11 mouse cellular contexts compared by ENCODE assay signal in the genomic region with DNA sequence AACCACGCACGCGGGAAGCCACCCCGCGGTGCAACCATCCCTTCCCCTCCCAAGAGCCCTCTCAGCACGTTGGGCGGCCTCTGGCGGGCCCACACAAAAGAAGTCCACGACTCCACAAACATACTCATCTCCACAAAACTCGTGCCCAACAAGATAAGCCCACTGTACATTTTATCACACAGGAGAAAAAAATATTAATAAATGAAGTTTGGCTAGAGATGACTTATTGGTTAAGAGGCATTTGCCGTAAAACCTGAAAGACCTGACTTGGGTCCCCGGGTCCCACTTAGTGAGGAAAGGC. TPM values are rescaled to one million over a fixed set of nuclear protein-coding genes. Genes with fewer than 3 reads are reported as not detected.
DNase-seq lines count a peak whose midpoint lies in the region; ATAC-seq and TF ChIP-seq lines count a peak whose summit lies in the region.
"Had no signal": no experiment of that assay in that cellular context is flagged by ENCODE, and none has a peak within 500 bp of the region (broad histone marks: within the 10 kb centered on the region; RNA-seq: fewer than 3 reads in every experiment).

No protein-coding gene starts in this region.

- no peak overlapping the region for H3K27ac ChIP-seq in kidney, embryonic 14.5 days (ENCODE audit: low read depth, low read length)
- no peak overlapping the region for H3K27ac ChIP-seq in hindbrain, postnatal 0 days
- no peak overlapping the region for H3K27ac ChIP-seq in midbrain, embryonic 14.5 days (replicated peaks; ENCODE audit: low read depth, low read length)

- no peak for ATAC-seq in kidney, embryonic 14.5 days (ENCODE audit: low FRiP score, low TSS enrichment)
- ATAC-seq in hindbrain, postnatal 0 days, result no peak
- ATAC-seq in midbrain, embryonic 14.5 days (ENCODE audit: low FRiP score, low TSS enrichment), result no peak

- peak overlapping the region; percentile 80; the same call in 1 of the 2 replicates for H3K9ac ChIP-seq in kidney, embryonic 14.5 days (ENCODE audit: low read depth, low read length)
- no peak overlapping the region for H3K9ac ChIP-seq in hindbrain, postnatal 0 days (replicated peaks; ENCODE audit: low read length)
- H3K9ac ChIP-seq in midbrain, embryonic 14.5 days (replicated peaks; ENCODE audit: low read length), result no peak overlapping the region

- H3K27me3 ChIP-seq in kidney, embryonic 14.5 days (ENCODE audit: control insufficient read depth, insufficient read depth, low read length), result peaks cover 14% of the 10 kb centered on the region; the same call in 1 of the 2 replicates
- peaks cover 65% of the 10 kb centered on the region for H3K27me3 ChIP-seq in hindbrain, postnatal 0 days (ENCODE audit: insufficient read depth, low read length)
- peaks cover 52% of the 10 kb centered on the region for H3K27me3 ChIP-seq in midbrain, embryonic 14.5 days (ENCODE audit: control insufficient read depth, insufficient read depth, low read length)

- no peaks in the 10 kb centered on the region for H3K36me3 ChIP-seq in kidney, embryonic 14.5 days (ENCODE audit: control insufficient read depth, insufficient read depth, low read length)
- no peaks in the 10 kb centered on the region for H3K36me3 ChIP-seq in hindbrain, postnatal 0 days (ENCODE audit: insufficient read depth, low read length)
- no peaks in the 10 kb centered on the region for H3K36me3 ChIP-seq in midbrain, embryonic 14.5 days (ENCODE audit: control insufficient read depth, insufficient read depth, low read length)

- H3K4me1 ChIP-seq in kidney, embryonic 14.5 days (ENCODE audit: control insufficient read depth, insufficient read depth, low read length), result peaks cover 5% of the 10 kb centered on the region; the same call in 1 of the 2 replicates
- no peaks in the 10 kb centered on the region; the same call in 1 of the 2 replicates for H3K4me1 ChIP-seq in hindbrain, postnatal 0 days (ENCODE audit: insufficient read depth, low read length)
- peaks cover 4% of the 10 kb centered on the region; the same call in 1 of the 2 replicates for H3K4me1 ChIP-seq in midbrain, embryonic 14.5 days (ENCODE audit: control insufficient read depth, insufficient read depth, low read length)

- no peaks in the 10 kb centered on the region for H3K9me3 ChIP-seq in kidney, embryonic 14.5 days (ENCODE audit: control insufficient read depth, low read length)
- no peaks in the 10 kb centered on the region for H3K9me3 ChIP-seq in hindbrain, postnatal 0 days (ENCODE audit: low read length)
- no peaks in the 10 kb centered on the region for H3K9me3 ChIP-seq in midbrain, embryonic 14.5 days (ENCODE audit: control insufficient read depth, low read length)

- under 1% methylated on average over 12 of the region's 12 CpGs for WGBS in kidney, embryonic 14.5 days
- 3% methylated on average over 12 of the region's 12 CpGs for WGBS in hindbrain, postnatal 0 days
- under 1% methylated on average over 12 of the region's 12 CpGs for WGBS in midbrain, embryonic 14.5 days

- DNase-seq in kidney, postnatal 4 days, result no peak
- DNase-seq in embryo, embryonic 9.5 days (ENCODE audit: extremely low spot score), result peak; percentile 72
- DNase-seq in hindbrain, postnatal 0 days (ENCODE audit: low spot score), result no peak
- peak; percentile 25 for DNase-seq in midbrain, embryonic 14.5 days
- no peak for DNase-seq in yolk sac, embryonic 10.5 days (ENCODE audit: low spot score)
- no peak for DNase-seq in spleen, postnatal 14 days (ENCODE audit: low spot score in 2 of 2)
- DNase-seq in kidney, postnatal 10 days, result no peak
- DNase-seq: left cerebral cortex, postnatal 4 days had no signal

- H3K4me3 ChIP-seq in kidney, embryonic 14.5 days (ENCODE audit: low read length), result peak overlapping the region; percentile 69
- H3K4me3 ChIP-seq in hindbrain, postnatal 0 days (ENCODE audit: low read length), result peak overlapping the region; percentile 10
- H3K4me3 ChIP-seq in midbrain, embryonic 14.5 days (replicated peaks; ENCODE audit: low read depth, low read length), result peak overlapping the region; percentile 58

- H3K4me2 ChIP-seq in kidney, embryonic 14.5 days (replicated peaks; ENCODE audit: low read depth, low read length), result peak overlapping the region; percentile 96
- H3K4me2 ChIP-seq in hindbrain, postnatal 0 days (ENCODE audit: low read depth, low read length), result peak overlapping the region; percentile 70
- peak overlapping the region; percentile 86 for H3K4me2 ChIP-seq in midbrain, embryonic 14.5 days (ENCODE audit: low read length)

- no peak for TF ChIP-seq CTCF in hindbrain, postnatal 0 days (IDR thresholded peaks at IDR 0.05; ENCODE audit: low read depth)

RNA-seq across cellular contexts. Expression of a gene that starts 2.5 kb away (rescaled TPM):
- 1.1 and 1.4 TPM in 2 replicates for polyA plus RNA-seq in kidney, embryonic 14.5 days (2014; fragmentation: Nextera tagmentation; extraction: Ambion mirVana)
- total RNA-seq in hindbrain, postnatal 0 days (2014; rRNA removed), result 0.10 and 0.25 TPM in 2 replicates
- 0.20 and 0.24 TPM in 2 replicates for polyA plus RNA-seq in hindbrain, postnatal 0 days (2015; fragmentation: Nextera tagmentation; extraction: Ambion mirVana)
- 0.15 and 0.16 TPM in 2 replicates for polyA plus RNA-seq in midbrain, embryonic 14.5 days (2014; fragmentation: Nextera tagmentation; extraction: Ambion mirVana)

RNA-seq across cellular contexts. Expression of a gene that starts 46.1 kb away (rescaled TPM):
- polyA plus RNA-seq in kidney, embryonic 14.5 days (2014; fragmentation: Nextera tagmentation; extraction: Ambion mirVana), result 0.31 and 0.47 TPM in 2 replicates
- total RNA-seq in hindbrain, postnatal 0 days (2014; rRNA removed), result not detected in 2 replicates
- not detected in 2 replicates for polyA plus RNA-seq in hindbrain, postnatal 0 days (2015; fragmentation: Nextera tagmentation; extraction: Ambion mirVana)
- not detected in 2 replicates for polyA plus RNA-seq in midbrain, embryonic 14.5 days (2014; fragmentation: Nextera tagmentation; extraction: Ambion mirVana)
- total RNA-seq: left cerebral cortex, postnatal 4 days had no signal
- polyA plus RNA-seq: brain, embryonic 14.5 days; urinary bladder, adult 2 months had no signal

RNA-seq across cellular contexts. Expression of a gene that starts 56.9 kb away (rescaled TPM):
- 0.68 and 0.94 TPM in 2 replicates for polyA plus RNA-seq in kidney, embryonic 14.5 days (2014; fragmentation: Nextera tagmentation; extraction: Ambion mirVana)
- not detected in 2 replicates for total RNA-seq in hindbrain, postnatal 0 days (2014; rRNA removed)
- polyA plus RNA-seq in hindbrain, postnatal 0 days (2015; fragmentation: Nextera tagmentation; extraction: Ambion mirVana), result not detected in 2 replicates
- polyA plus RNA-seq in midbrain, embryonic 14.5 days (2014; fragmentation: Nextera tagmentation; extraction: Ambion mirVana), result not detected in 2 replicates
- total RNA-seq: left cerebral cortex, postnatal 4 days had no signal
- polyA plus RNA-seq: brain, embryonic 14.5 days had no signal

Comparison
In these comparisons a context has a peak if more than half of its experiments do, and no peak if none do; other contexts are left out.
1. H3K4me3 ChIP-seq: peak in every context shown above with its lines; median percentile 69 in kidney, embryonic 14.5 days; 58 in midbrain, embryonic 14.5 days; 10 in hindbrain, postnatal 0 days.
2. DNase-seq: peak in embryo, embryonic 9.5 days (single experiment) and midbrain, embryonic 14.5 days (single experiment); none in kidney, postnatal 4 days (0 of 2), hindbrain, postnatal 0 days (single experiment), yolk sac, embryonic 10.5 days (single experiment), spleen, postnatal 14 days (0 of 2) and kidney, postnatal 10 days (single experiment).
3. Peak in every context shown above with its lines, with median percentiles within 50 percentile points of each other: H3K4me2 ChIP-seq.